Mouse (Mus musculus) layer of hippocampus, postnatal 25 days (tissue): Measurements from ENCODE around the gene Ehd4. TPM values are rescaled to one million over a fixed set of nuclear protein-coding genes. Genes with fewer than 3 reads are reported as not detected.

Source experiments
- DNase-seq, 2 experiments: peaks; one replicate each; pipeline ENCODE4 v3.0.0; 2022; ENCODE audit warnings: mixed read lengths in 2 of 2, low spot score in 1 of 2; ENCODE audit errors: extremely low spot score in 1 of 2
- total RNA-seq, 2 experiments: library from RNA; stranded (reverse); gene quantifications; 2 replicates each; pipeline ENCODE4 v1.2.3; 2021

Ehd4 gene
- 1 to 10 TPM; 5.3 to 5.6 TPM for total RNA-seq

GRCm38 (mm10) chr2:120154361-120154894 is at the start of gene Ehd4:
TSS of gene Ehd4 (minus strand) at chr2:120154606.
- peak; percentile 92 to 98 for DNase-seq

DNA sequence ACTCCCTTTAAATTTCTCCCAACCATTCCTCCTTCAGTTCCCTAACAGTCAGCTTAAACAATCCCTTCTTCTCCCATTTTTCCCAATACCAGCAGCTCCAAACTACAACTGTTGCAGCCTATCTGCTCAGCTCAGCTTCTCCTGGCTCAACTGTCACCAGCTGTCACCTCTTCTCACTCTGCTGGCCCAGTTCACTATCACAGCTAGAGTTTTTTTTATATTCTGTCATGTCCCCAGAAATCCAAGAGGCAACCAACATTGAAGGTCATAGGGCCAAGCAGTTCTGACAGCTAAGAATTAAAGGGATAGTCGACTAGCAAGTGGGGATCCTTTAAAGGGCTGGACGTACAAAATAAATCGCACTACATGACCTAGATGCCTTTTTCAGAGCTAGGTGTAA is 49.3 kb upstream of the Ehd4 start:
- DNase-seq: no peak

DNA sequence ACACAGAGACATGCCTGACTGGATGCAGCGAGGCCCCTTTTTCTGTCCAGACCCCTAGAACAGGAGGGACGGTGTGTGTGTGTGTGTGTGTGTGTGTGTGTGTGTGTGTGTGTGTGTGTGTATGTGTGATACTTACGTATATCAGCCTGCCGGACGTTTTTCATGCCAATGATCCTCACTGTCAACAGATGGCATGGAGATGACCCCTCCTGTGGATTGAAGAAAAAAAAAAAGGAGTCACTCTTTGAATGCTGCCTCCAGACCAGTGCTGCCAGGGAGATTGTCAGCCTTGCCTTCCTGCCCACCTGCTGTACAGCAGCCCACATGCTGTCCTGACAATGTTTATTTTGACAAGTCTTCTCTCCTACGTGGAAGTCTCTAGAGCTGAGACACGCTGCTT is 45.7 kb upstream of the Ehd4 start:
- DNase-seq: no peak

DNA sequence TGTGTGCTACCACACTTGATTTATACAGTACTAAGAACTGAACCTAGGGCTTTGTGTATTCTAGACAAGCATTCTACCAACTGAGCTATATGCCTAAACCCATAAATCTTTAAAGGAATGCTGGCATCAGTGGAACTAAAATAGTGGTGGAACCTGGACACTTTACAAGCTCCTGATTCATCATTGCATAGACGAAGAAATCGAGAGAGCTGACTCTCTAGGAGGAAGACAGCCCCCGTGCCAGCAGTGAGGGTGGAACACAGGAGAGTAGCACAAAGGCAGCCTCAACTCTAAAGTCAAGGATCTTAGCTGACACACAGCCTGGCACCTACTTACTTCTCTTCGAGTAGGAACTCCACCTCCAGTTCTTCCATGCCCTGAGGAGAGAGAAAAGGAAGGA is 33.8 kb upstream of the Ehd4 start:
- no peak for DNase-seq

DNA sequence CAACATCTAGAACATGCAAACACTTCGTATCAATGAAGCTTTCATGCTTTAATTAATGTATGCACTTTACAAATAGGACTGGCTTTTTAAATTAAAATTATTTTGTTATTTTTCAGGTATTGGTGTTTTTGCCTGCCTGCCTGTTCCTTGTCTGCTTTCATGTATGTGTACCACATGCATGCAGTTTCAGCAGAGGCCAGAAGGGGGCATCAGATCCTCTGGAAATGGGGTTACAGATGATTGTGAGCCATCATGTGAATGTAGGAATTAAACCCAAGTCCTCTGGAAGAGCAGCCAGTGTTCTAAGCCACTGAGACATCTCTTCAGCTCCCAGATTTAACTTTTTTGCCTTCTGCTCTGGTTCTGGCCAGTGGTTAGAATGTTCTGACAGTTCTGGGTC is 33.2 kb upstream of the Ehd4 start:
- no peak for DNase-seq

DNA sequence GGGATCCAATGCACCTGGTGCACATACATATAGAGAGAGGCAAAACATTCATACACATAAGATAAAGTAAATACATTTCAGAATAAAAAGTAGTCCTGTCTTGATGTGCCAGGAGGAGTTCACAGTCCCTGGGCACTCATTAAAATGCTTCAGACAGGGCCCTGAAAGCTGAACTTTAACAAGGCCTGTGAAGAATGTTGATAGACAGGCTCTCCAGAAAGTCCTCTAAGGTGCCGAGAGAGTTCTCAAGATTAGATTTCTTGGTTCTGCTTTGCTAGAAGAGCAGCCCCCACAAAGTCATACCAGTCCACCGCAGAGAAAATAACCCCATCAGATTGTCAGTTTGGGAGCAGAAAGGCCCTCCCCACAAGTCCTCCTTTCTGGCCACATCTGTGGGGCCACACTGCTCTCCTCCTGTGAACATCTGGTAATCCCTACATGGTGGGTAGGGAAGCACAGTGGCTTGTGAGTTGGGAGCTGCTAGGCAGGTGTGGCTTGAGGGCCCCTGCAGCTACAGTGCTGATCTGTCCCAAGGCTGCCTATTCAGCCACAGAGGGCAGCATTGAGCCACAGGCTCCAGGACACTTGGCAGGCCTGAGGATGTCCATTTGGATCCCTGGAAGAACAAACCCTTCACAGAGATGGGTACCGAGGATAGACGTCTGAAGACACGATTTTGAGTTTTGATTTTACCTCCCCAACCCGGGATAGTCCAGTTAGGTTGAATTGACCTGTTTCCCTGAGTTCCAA is 31.3 kb upstream of the Ehd4 start:
- no peak for DNase-seq

DNA sequence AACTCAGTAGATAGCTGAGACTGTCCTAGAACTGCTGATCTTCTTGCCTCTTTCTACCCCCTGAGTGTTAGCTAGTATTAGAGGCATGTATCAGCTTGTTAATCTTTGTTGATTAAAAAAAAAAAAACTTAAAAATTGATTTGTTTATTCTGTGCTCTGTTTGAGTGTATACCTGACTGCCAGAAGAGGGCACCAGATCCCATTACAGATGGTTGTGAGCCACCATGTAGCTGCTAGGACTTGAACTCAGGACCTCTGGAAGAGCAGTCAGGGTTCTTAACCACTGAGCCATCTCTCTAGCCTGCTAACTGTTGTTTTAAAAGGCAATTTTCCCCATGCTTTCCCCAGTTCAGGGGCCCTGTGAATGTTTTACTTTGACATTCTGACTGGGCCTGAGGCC is 24.5 kb upstream of the Ehd4 start:
- no peak for DNase-seq

DNA sequence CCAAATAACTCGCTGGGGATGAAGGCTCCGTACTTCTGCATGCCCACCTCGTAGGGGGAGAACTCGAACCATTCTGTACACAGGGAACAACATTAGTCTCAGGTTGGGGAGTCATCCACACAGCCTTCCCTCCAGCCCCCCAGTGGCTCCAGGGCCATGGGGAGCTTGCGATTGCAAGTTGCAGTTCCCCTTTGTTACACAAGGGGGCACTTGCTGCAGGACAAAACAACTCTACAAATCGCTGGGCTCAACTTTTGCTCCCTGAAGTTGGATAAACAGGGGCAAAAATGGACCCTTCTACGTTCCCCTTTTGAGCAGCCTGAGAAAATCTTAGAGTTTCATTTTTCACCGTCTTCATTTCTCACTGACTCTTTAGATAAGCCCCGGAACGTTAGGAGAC is 19.3 kb upstream of the Ehd4 start:
- peak; percentile 29 to 77 for DNase-seq

DNA sequence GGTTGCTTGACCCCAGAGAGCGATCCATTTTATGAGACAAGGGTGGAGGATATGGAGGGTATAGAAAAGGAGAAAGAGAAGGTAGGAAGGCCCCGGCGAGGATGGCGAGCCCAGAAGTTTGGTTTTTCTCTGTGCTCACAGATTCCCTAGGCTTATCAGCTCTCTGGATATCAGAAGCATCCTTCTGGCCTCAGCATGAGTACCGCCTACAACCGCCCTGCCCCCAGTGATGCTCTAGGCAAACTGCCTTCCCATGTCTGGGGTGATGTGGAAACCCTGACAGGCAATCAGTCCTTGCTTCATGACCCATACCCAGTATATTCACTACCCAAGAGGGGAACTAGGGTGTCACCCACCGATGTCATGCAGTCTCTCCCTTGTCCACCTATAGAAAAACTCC is 17.0 kb upstream of the Ehd4 start:
- DNase-seq: no peak

DNA sequence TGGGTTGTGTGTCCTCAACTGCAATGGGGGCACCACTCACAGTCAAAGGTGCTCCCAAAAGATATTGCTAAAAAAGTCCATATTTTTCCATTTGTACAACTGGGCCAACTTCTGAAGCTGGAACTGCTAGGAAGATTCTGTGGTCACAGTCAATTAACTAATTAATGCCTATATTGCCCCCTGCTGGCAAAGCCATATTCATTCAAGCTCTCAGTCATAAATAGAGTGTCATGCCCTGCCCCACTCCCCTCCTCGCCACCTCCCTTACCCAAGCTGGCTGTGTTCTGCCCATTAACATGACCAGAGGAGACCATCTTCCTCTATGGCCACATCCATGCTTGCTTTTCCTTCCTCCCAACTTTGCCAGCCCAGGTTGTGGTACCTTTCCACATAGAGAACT is 16.3 kb upstream of the Ehd4 start:
- peak in 1 of 2 experiments; percentile 40 for DNase-seq

DNA sequence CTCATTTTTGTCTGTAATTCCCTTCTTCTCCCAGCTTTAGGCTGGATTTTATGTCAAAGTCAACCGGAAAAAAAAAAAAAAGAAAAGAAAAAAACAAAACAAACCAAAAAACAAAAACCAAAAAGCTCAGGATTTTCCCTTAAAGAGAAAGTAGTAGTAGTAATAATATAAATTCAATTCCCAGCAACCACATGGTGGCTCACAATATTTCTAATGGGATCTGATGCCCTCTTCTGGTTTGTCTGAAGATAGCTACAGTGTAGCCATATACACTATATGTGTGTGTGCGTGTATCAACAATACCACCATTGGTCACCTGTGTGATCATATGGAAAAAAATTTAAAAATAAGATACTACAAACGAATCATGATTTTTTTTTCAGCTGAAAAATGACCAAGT is 15.0 kb upstream of the Ehd4 start:
- DNase-seq: no peak

DNA sequence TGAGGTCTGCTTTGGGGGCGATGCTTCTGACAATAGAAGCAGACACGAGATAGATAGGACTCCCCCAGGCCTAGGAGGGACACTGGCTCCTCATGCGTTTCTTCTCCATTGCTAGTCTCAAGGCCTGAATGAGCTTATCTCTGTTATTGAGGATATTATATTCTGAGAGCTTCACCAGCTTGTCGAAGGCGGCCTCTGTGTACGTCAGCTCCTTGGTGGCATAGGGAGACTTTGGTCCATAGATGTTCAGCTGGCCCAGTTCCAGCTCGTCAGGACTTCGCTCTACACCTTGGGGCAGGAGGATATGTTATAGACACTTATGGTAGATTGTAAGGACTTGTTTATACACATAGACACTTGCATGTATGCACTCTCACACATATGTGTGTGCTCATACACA is 13.4 kb upstream of the Ehd4 start:
- no peak for DNase-seq

DNA sequence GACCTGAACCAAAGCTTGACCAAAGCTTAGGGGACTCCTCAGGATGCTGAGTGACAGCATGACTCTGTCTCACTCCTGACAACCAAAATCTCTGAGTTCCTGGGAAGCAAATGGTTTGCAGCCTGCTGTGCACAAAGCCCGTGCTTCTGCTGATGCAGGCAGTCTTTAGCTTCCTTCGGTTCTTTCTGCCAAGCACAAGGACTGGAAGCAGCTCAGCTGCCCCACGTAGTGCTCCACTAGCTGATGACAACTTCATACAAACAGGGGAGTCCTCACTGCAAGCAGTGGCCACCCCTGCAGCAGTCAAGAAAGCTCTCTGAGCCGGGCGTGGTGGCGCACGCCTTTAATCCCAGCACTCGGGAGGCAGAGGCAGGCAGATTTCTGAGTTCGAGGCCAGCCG is 11.1 kb upstream of the Ehd4 start:
- DNase-seq: no peak

GRCm38 (mm10) chr2:120159434-120159833 is 5.0 kb upstream of the Ehd4 start:
- DNase-seq: no peak

GRCm38 (mm10) chr2:120158846-120159245 is 4.4 kb upstream of the Ehd4 start:
- DNase-seq: no peak

GRCm38 (mm10) chr2:120158016-120158415 is 3.6 kb upstream of the Ehd4 start:
- DNase-seq: no peak

DNA sequence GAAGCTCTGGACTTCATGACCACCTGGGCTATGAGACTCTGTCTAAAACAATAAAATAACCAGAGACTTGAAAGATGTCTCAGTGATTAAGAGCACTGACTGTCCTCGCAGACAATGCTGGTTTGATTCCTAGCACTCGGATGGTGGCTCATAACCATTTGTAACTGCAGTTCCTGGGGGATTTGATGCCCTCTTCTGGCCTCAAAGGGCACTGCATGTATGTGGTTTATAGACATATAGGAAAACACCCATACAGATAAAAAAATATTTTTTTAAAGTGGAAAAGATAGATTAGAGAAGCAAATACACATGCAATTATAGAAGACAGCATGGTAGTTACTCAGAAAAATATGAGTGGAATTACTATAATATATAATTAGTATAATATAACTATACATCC is 3.2 kb upstream of the Ehd4 start:
- DNase-seq: no peak

GRCm38 (mm10) chr2:120153586-120154360 is 633 bp downstream of the Ehd4 start:
- DNase-seq: no peak

DNA sequence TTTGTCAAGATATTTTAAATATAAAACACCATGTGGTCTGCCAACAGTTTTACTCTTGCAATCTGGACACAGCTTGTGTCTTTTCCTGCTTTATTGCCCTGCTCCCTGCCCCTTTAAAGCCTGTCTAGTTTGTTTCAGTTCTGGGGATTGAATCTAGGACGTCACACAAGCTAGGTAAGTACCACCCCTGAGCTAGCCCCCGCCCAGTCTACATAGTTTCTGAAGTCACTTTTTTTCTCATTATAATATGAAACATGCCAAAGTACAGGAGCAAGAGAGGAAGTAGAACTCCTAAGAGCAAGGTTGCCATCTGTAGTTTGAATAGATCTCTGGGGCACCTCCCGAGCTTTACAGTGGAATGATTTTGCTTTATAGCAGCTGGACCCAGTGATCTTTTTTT is 3.8 kb downstream of the Ehd4 start:
- no peak for DNase-seq

- no peak for DNase-seq
These were observed 4.8 kb downstream of the Ehd4 start for GRCm38 (mm10) chr2:120149634-120150033.

GRCm38 (mm10) chr2:120147999-120148398 is 6.4 kb downstream of the Ehd4 start:
- DNase-seq: no peak

- DNase-seq: no peak
These were observed 7.0 kb downstream of the Ehd4 start for GRCm38 (mm10) chr2:120147364-120147763.
